Mouse (Mus musculus) cortical plate, adult 2 months (tissue): ENCODE data around the gene Prpf8. TPM values are rescaled to one million over a fixed set of nuclear protein-coding genes. Genes with fewer than 3 reads are reported as not detected.
"Not testable (repeated sequence)": the region's sequence is repeated elsewhere in the genome, so short reads cannot be mapped to it uniquely, and the experiment has no call there.

Experiments used
- H3K27ac ChIP-seq: fragments of 200-500 bp; 2 replicates; pipeline ENCODE4 v1.5.1; 2012; ENCODE audit warnings: low read length, control low read depth, inconsistent platforms; ENCODE audit not compliant: insufficient read depth
- H3K4me1 ChIP-seq: fragments of 200-500 bp; 2 replicates; pipeline ENCODE4 v1.6.1; 2011; ENCODE audit warnings: low read length; ENCODE audit not compliant: control insufficient read depth, insufficient read depth
- H3K4me3 ChIP-seq: fragments of 200-500 bp; 2 replicates; pipeline ENCODE4 v1.5.1; 2011; ENCODE audit warnings: mild to moderate bottlenecking, low read length, control low read depth; ENCODE audit not compliant: insufficient read depth
- CTCF ChIP-seq: fragments of 200-500 bp; IDR thresholded peaks from 2 replicates; pipeline ENCODE4 v1.5.1; 2011; ENCODE audit warnings: mild to moderate bottlenecking, control low read depth, low read length; ENCODE audit not compliant: insufficient read depth; ENCODE audit errors: extremely low read depth
- POLR2A ChIP-seq: fragments of 200-500 bp; IDR thresholded peaks from 2 replicates; pipeline ENCODE4 v1.6.1; 2011; ENCODE audit warnings: mild to moderate bottlenecking, low read length, control low read depth; ENCODE audit not compliant: insufficient read depth; ENCODE audit errors: extremely low read depth
- polyA plus RNA-seq: library from polyadenylated mRNA; depleted of rRNA; stranded (reverse); fragments of >200 nt; gene quantifications from 2 replicates; pipeline ENCODE4 v1.2.3, GENCODE M21; 2012; rRNA removed

The Prpf8 gene
- polyA plus RNA-seq, 1 experiment, result 89.2 TPM

DNA sequence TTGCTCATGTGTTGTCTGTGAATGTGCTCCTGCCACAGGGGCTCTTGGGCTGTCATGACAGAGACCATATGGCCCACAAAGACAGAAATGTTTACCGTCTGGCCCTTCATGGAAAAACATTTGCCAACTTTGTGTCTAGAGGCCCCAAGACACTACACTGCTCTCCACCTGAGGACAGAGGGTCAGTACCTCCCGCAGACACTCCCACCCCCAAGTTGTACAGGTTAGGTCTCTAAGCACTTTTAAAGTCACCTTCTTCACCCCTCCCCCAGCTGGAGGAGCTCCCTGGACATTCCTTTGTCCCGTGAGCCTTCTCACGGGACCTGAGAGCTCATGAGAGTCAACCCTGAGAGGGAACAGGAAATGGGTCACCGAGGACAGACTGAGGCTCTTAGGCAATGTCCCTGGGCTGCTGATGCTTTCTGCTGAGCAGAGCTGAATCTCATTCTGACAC lies 63.1 kb downstream of the Prpf8 start:
- no peak overlapping the region for H3K4me3 ChIP-seq
- H3K27ac ChIP-seq, result no peak overlapping the region
- no peak for TF ChIP-seq CTCF
- TF ChIP-seq POLR2A, result no peak
- H3K4me1 ChIP-seq, result peaks cover 6% of the 10 kb centered on the region

DNA sequence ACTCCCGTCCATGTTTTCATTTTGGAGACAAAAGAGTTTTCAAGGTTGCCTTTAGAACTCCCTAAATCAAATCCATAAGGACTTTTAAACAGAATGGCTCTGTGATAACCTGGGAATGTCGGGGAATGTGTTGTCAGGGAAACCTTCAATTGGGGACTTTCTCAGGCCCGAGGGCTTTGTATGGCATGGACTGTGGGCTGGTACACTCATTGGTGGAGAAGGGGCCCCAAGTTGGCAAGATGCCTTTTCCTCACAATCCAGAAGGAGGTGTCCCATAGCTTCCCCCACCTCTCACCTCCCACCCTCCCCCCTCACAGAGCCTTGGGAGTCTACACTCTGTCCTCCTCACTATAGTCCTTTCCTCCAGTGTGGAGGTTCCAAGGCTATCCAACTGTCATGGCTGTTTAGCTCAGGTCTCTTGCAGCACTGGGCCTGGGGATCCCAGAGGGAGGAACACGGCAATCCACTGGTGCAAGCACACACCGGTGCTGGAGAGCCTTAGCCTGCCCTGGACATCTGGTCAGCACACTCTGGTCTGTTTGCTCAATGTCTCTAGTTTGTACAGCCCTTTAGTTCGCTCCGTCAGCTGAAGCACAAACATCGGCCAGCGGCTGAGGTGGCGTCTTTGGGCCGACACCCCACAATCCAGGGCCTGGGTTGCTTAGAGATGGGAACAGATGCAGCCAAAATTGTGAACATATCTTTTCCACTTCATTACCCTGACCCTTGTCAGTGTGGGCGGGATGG lies 63.8 kb downstream of the Prpf8 start:
- no peak for TF ChIP-seq CTCF
- TF ChIP-seq POLR2A, result no peak
- H3K4me3 ChIP-seq, result no peak overlapping the region
- no peak overlapping the region for H3K27ac ChIP-seq
- H3K4me1 ChIP-seq, result peaks cover 5% of the 10 kb centered on the region

DNA sequence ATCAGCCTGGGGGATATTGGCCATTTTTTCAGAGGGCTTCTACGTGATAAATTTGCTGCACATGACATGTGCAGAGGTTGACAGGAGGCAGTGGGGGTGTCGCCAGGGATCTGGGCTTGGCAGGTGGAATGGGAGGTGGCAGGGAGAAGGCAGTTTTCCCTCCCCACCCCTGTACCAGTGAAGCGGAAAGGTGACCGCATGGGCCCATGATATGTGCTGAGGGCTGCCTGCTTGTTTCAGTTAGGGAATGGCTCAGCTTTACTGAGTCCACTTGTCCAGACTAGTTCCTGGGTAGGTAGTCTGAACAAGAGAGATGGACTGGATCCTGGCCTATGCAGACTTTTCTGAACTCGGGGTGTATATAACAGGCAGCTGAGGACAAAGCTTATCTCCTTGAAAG lies 64.7 kb downstream of the Prpf8 start:
- H3K4me1 ChIP-seq, result peaks cover 5% of the 10 kb centered on the region
- H3K4me3 ChIP-seq, result no peak overlapping the region
- H3K27ac ChIP-seq, result peak overlapping the region; percentile 49; the same call in 1 of the 2 replicates
- TF ChIP-seq CTCF, result no peak
- no peak for TF ChIP-seq POLR2A

DNA sequence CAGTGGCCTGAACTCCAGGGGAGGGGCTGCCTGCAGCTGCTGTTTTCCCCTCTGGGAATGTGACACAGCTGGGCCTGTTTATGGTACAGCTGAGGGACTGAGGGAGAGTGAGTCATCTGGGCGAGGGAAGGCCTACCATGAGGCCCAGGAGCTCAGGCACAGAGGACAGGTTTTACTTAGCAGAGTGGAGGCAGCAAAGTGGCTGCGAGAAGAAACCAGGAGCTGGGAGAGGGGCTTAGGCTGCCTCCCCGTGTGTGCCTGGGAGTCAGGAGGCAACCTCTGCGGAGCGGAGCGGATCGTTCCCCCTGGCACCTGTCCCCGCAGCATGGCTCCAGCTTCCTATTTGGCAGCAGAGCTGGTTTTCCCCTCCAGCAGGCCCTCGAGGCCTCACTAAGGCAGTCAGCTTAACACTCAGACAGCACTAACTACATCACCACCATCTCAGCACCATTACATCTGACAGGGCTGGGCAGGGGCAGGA lies 65.4 kb downstream of the Prpf8 start:
- no peak overlapping the region for H3K4me3 ChIP-seq
- TF ChIP-seq CTCF (no peak), POLR2A (0 out of 2 replicates have a peak, but pooled peaks have one; percentile 29)
- H3K4me1 ChIP-seq, result peaks cover 5% of the 10 kb centered on the region
- peak overlapping the region; percentile 49 for H3K27ac ChIP-seq

DNA sequence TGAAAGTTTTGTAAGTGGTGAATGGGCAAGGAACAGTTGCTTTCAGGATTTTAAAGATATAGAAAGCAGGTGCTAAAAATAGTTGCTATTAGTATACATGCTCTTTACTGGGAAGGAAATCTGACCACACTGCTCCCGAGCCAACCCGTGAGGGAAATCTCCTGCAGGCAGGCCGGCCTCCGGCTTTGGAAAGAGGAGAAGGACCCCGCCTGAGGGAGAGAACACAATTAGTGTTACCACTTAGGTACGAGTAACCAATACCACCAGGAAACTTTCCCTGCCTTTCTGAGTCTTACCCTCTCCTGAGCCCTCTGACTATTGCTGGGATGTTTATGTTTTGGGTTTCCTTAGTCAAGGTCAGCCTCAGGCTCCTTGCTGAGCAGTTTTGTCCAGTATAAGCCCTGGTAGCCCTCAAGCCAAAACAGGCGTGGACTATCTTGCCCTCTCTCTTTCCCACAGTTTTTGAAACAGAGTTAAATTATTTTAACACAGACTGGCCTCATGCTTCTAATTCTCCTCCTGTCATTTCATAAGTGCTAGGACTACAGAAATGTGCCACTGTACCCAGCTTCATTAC lies 66.4 kb downstream of the Prpf8 start:
- Histone ChIP-seq H3K4me3 (no peak overlapping the region), H3K4me1 (peaks cover 5% of the 10 kb centered on the region), H3K27ac (no peak overlapping the region)
- no peak for TF ChIP-seq CTCF
- no peak for TF ChIP-seq POLR2A

DNA sequence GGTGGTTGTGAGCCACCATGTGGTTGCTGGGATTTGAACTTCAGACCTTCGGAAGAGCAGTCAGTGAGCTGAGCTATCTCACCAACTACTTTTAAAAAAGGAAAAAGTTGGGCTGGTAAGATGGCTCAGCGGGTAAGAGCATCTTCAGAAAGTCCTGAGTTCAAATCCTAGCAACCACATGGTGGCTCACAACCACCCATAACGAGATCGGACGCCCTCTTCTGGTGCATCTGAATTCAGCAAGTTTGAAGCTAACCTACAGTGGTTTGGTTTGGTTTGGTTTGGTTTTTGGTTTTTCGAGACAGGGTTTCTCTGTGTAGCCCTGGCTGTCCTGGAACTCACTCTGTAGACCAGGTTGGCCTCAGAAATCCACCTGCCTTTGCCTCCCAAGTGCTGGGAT lies 69.4 kb downstream of the Prpf8 start:
- H3K27ac ChIP-seq, H3K4me3 ChIP-seq, H3K4me1 ChIP-seq: not testable (repeated sequence)

DNA sequence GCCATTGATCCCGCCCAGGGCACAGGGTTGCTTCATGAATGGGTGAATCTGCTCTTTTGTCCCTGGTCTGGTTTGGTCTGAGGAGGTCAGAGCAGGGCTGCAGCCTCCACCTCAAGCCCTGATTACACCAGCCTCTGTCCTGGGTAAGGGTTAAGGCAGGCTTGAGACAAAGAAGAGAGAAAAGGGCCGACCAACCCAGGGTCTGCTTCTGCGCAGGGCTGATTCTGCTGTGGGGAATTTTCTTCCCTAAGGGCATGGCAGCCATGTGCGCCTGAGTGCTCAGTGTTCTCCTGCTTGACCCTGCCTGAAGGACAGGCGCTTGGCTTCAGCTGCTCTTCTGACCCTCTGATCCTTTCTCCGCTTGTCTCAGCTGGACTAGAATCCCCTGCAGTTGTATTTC lies 70.5 kb downstream of the Prpf8 start:
- Histone ChIP-seq H3K27ac (no peak overlapping the region), H3K4me3 (no peak overlapping the region), H3K4me1 (no peaks in the 10 kb centered on the region)
- TF ChIP-seq CTCF (no peak), POLR2A (no peak)

DNA sequence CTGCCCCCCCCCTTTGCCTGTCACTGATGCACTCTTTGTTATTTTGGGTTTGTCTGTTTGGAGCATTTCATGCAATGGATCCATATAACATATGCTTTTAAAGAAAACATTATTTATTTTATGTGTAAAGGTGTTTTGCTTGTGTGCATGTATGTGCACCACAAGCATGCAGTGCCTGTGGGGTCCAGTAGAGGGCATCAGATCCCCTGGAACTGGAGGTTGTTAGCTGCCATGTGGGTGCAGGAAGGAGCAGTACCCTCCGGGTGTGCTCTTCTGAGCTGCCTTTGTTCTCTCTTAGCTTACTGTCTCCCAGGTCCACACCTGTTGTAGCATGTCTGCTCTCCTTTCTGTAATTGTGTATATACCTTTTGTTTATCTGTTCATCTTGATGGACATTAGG lies 71.5 kb downstream of the Prpf8 start:
- no peak overlapping the region for H3K27ac ChIP-seq
- no peak for TF ChIP-seq CTCF
- no peak for TF ChIP-seq POLR2A
- no peaks in the 10 kb centered on the region for H3K4me1 ChIP-seq
- H3K4me3 ChIP-seq, result no peak overlapping the region

Other genes with a start within 250 kb of the Prpf8 start
- 31.6 and 36.1 TPM in 2 replicates for gene Rpa1, start 138.5 kb upstream of the Prpf8 start, polyA plus RNA-seq
- gene Smyd4, start 138.4 kb upstream of the Prpf8 start, polyA plus RNA-seq, result 9.5 and 10.0 TPM in 2 replicates
- 13.7 and 15.9 TPM in 2 replicates for gene Serpinf1, start 64.1 kb upstream of the Prpf8 start, polyA plus RNA-seq
- gene Serpinf2, start 47.2 kb upstream of the Prpf8 start, polyA plus RNA-seq, result 0.15 and 0.26 TPM in 2 replicates
- 12.8 and 14.1 TPM in 2 replicates for gene Wdr81, start 32.1 kb upstream of the Prpf8 start, polyA plus RNA-seq
- 0.89 and 1.3 TPM in 2 replicates for gene Tlcd2, start 25.1 kb upstream of the Prpf8 start, polyA plus RNA-seq
- gene Rilp, start 23.3 kb downstream of the Prpf8 start, polyA plus RNA-seq, result 2.8 TPM in 2 replicates
- gene Scarf1, start 26.7 kb downstream of the Prpf8 start, polyA plus RNA-seq, result 2.7 and 3.2 TPM in 2 replicates
- gene Slc43a2, start 44.9 kb downstream of the Prpf8 start, polyA plus RNA-seq, result 32.0 and 34.3 TPM in 2 replicates
- 259 TPM in 2 replicates for gene Pitpna, start 101.3 kb downstream of the Prpf8 start, polyA plus RNA-seq
- 66.1 and 68.9 TPM in 2 replicates for gene Inpp5k, start 144.2 kb downstream of the Prpf8 start, polyA plus RNA-seq
- 17.7 and 19.0 TPM in 2 replicates for gene Myo1c, start 163.7 kb downstream of the Prpf8 start, polyA plus RNA-seq
- 80.5 and 82.5 TPM in 2 replicates for gene Crk, start 192.4 kb downstream of the Prpf8 start, polyA plus RNA-seq
- gene Ywhae, start 246.1 kb downstream of the Prpf8 start, polyA plus RNA-seq, result 955 and 987 TPM in 2 replicates